Mouse (Mus musculus) embryonic stem cell, embryonic (primary cell): ENCODE results near the gene Atp8b2.

Experiments used
- CTCF ChIA-PET, 4 experiments: fragments of 300-600 bp in 2 of 4; fragments of 350-600 bp in 2 of 4; sonication (Branson Sonifier 250); formaldehyde crosslinking; loops; one replicate each; lab custom pipeline; 2022; ENCODE audit warnings: inconsistent platforms in 2 of 4; lab: Charles Lee
- POLR2A ChIA-PET, 4 experiments: fragments of 300-600 bp in 2 of 4; fragments of 350-600 bp in 2 of 4; sonication (Branson Sonifier 250); formaldehyde crosslinking; loops; one replicate each; lab custom pipeline; 2022; ENCODE audit warnings: antibody characterized with exemption in 4 of 4, inconsistent platforms in 1 of 4; lab: Charles Lee

Atp8b2 gene

GRCm38 (mm10) chr3:89898011-89898410 is 65.3 kb downstream of the Atp8b2 start:
- ChIA-PET POLR2A (interaction anchor here in 3 of 4 experiments (0.7 to 3.4 kb wide), 12 partner anchors 11 to 180 kb away, joined by 3 to 18 read pairs (median 4); partner anchors contain the start of gene Il6ra (in 2 of the 3)), CTCF (interaction anchor here in 1 of 4 experiments (1.4 kb wide), 1 partner anchor 41 kb away, joined by 16 read pairs; no protein-coding TSS in a partner anchor)

GRCm38 (mm10) chr3:89897204-89897796 is 66.0 kb downstream of the Atp8b2 start:
- POLR2A ChIA-PET: interaction anchor here (0.8 to 3.4 kb wide), 29 partner anchors 8 to 180 kb away, joined by 3 to 18 read pairs (median 4); partner anchors contain the start of gene Il6ra (in 2 of the 4)
- CTCF ChIA-PET: interaction anchor here in 3 of 4 experiments (0.5 to 1.4 kb wide), 6 partner anchors 41 to 1659 kb away, joined by 3 to 16 read pairs (median 4); no protein-coding TSS in a partner anchor

- ChIA-PET CTCF (interaction anchor here (0.6 to 1.4 kb wide), 8 partner anchors 8 to 1658 kb away, joined by 3 to 16 read pairs (median 3); no protein-coding TSS in a partner anchor), POLR2A (interaction anchor here (0.6 to 3.4 kb wide), 34 partner anchors 9 to 181 kb away, joined by 3 to 18 read pairs (median 4); partner anchors contain the start of gene Il6ra (in 2 of the 4))
Observed at GRCm38 (mm10) chr3:89896571-89896970, 66.7 kb downstream of the Atp8b2 start.

- ChIA-PET CTCF (interaction anchor here in 2 of 4 experiments (0.6 to 1.2 kb wide), 2 partner anchors 20 to 24 kb away, joined by 3 to 10 read pairs; partner anchors contain the start of gene Il6ra (in 1 of the 2)), POLR2A (interaction anchor here in 3 of 4 experiments (0.6 to 1.6 kb wide), 12 partner anchors 11 to 63 kb away, joined by 3 to 7 read pairs (median 3); partner anchors contain the start of genes Il6ra (in 2 of the 3) and She (in 1 of the 3))
Observed at GRCm38 (mm10) chr3:89892517-89893106, 70.7 kb downstream of the Atp8b2 start.

- ChIA-PET POLR2A (interaction anchor here in 2 of 4 experiments (0.7 to 1.5 kb wide), 4 partner anchors 12 to 64 kb away, joined by 3 read pairs; no protein-coding TSS in a partner anchor), CTCF (no interaction called here)
Observed at GRCm38 (mm10) chr3:89891696-89892095, 71.6 kb downstream of the Atp8b2 start.

- CTCF ChIA-PET: no interaction called here
- POLR2A ChIA-PET: interaction anchor here in 1 of 4 experiments (1.2 kb wide), 1 partner anchor 25 kb away, joined by 3 read pairs; no protein-coding TSS in a partner anchor
Observed at GRCm38 (mm10) chr3:89889841-89890430, 73.4 kb downstream of the Atp8b2 start.
